Mouse (Mus musculus) spleen, adult 2 months (tissue): ENCODE measurements around the gene Tent4b.

Experiments
- CTCF ChIP-seq: fragments of 200-500 bp; IDR thresholded peaks from 2 replicates; pipeline ENCODE4 v1.5.1; 2011; ENCODE audit warnings: mild to moderate bottlenecking, inconsistent platforms; ENCODE audit not compliant: insufficient read depth, insufficient read length, insufficient replicate concordance; ENCODE audit errors: extremely low read depth
- POLR2A ChIP-seq: fragments of 200-500 bp; IDR thresholded peaks from 2 replicates; pipeline ENCODE4 v1.6.1; 2011; ENCODE audit warnings: low read depth, low read length, inconsistent platforms

- no peak for TF ChIP-seq POLR2A
- no peak for TF ChIP-seq CTCF
Observed at GRCm38 (mm10) chr8:88227851-88228250, 28.8 kb downstream of the Tent4b start.
